Mouse (Mus musculus): ENCODE results near the gene Rsph1.

- TF ChIP-seq CTCF (IDR thresholded peaks at IDR 0.05; ENCODE audit: low read depth, low read length): no peak
- TF ChIP-seq POLR2A (IDR thresholded peaks at IDR 0.05; ENCODE audit: extremely low read depth, insufficient read depth, low read length): no peak
Measured at GRCm38 (mm10) chr17:31303401-31303800, 26.2 kb upstream of the Rsph1 start.

All from liver, adult 2 months (tissue).